Mouse (Mus musculus) hindbrain, embryonic 11.5 days (tissue): ENCODE measurements at regions not wholly inside any gene's neighbourhood (a gene's known extent, or its start where the extent isn't known, plus 50 kb on each side); places are given as distances from the start of the nearest gene placed in this dataset.
A peak's percentile ranks its signal among the peaks of the same experiment; 100 is the strongest.

ENCODE experiments used
- ATAC-seq: fragments of 200-750 bp; cut with Nextera tagmentation; 2 replicates; pipeline ENCODE4 v1.8.0; 2017; ENCODE audit warnings: mild to moderate bottlenecking, moderate TSS enrichment, moderate library complexity; ENCODE audit not compliant: low FRiP score
- DNase-seq: peaks from one replicate; pipeline ENCODE4 v3.0.0-alpha.2; 2015; ENCODE audit warnings: low spot score
- H3K27ac ChIP-seq: fragments of 300-500 bp; sonication (generic); 2 replicates; pipeline ENCODE4 v1.5.1; 2014; ENCODE audit warnings: mild to moderate bottlenecking, low read depth, low read length
- H3K27me3 ChIP-seq: fragments of 300-500 bp; sonication (generic); 2 replicates; pipeline ENCODE4 v1.6.1; 2014; ENCODE audit warnings: mild to moderate bottlenecking, low read length, moderate library complexity, mixed read lengths; ENCODE audit not compliant: control insufficient read depth, insufficient read depth
- H3K36me3 ChIP-seq: fragments of 300-500 bp; sonication (generic); 2 replicates; pipeline ENCODE4 v1.6.1; 2014; ENCODE audit warnings: mild to moderate bottlenecking, low read length, moderate library complexity, mixed read lengths; ENCODE audit not compliant: control insufficient read depth, insufficient read depth
- H3K4me1 ChIP-seq: fragments of 300-500 bp; sonication (generic); replicated peaks from 2 replicates; pipeline ENCODE4 v1.6.1; 2014; ENCODE audit warnings: low read length, mixed read lengths; ENCODE audit not compliant: control insufficient read depth, insufficient read depth
- H3K4me2 ChIP-seq: fragments of 300-500 bp; sonication (generic); replicated peaks from 2 replicates; pipeline ENCODE4 v1.6.1; 2014; ENCODE audit warnings: mild to moderate bottlenecking, low read depth, low read length
- H3K4me3 ChIP-seq: fragments of 300-500 bp; sonication (generic); 2 replicates; pipeline ENCODE4 v1.5.1; 2014; ENCODE audit warnings: low read depth, low read length
- H3K9ac ChIP-seq: fragments of 300-500 bp; sonication (generic); 2 replicates; pipeline ENCODE4 v1.6.1; 2014; ENCODE audit warnings: low read depth, low read length
- H3K9me3 ChIP-seq: fragments of 300-500 bp; sonication (generic); 2 replicates; pipeline ENCODE4 v1.6.1; 2016; ENCODE audit warnings: low read length; ENCODE audit not compliant: control insufficient read depth
- WGBS: fragments of 180-500 bp; shearing (Covaris S2); extraction: QIAGEN DNeasy Blood & Tissue Kit; methylation state at CpG from one replicate; pipeline ENCODE4 v1.1.7; 2014; 5-methylcytosine and 5-hydroxymethylcytosine counted together

DNA sequence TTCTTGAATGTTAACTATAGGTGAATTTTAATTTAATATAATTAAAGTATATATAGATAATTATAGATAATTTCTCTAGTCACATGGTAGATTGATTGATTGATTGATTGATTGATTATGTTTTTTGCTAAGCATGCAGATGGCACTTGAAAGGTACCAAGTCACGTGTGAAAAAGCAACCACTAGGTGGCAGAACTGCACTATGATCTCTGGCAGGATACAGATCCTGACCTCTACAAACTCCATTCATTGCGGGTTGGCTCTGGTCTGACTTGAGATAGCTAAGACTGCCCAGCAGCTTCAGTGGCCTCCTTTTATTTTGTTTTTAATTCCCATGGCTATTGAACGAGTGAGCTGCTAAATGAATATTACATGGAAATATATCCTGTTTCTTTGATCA lies 229.7 kb upstream of the Grm3 start:
- no peak overlapping the region for H3K4me3 ChIP-seq
- no peak overlapping the region for H3K9ac ChIP-seq
- no peak overlapping the region for H3K27ac ChIP-seq
- no peaks in the 10 kb centered on the region for H3K27me3 ChIP-seq
- H3K4me1 ChIP-seq, result no peaks in the 10 kb centered on the region
- H3K4me2 ChIP-seq, result no peak overlapping the region
- no peaks in the 10 kb centered on the region for H3K36me3 ChIP-seq
- DNase-seq, result peak; percentile 60
- ATAC-seq, result peak; percentile 87
- 22% methylated on average over 3 of the region's 3 CpGs for WGBS
- H3K9me3 ChIP-seq, result no peaks in the 10 kb centered on the region

- H3K27me3 ChIP-seq, result no peaks in the 10 kb centered on the region
- DNase-seq (no peak), ATAC-seq (no peak)
- H3K36me3 ChIP-seq, result no peaks in the 10 kb centered on the region
- H3K27ac ChIP-seq, result no peak overlapping the region
- H3K9ac ChIP-seq, result no peak overlapping the region
- H3K4me3 ChIP-seq, result no peak overlapping the region
- 76% methylated on average over 2 of the region's 2 CpGs for WGBS
- no peak overlapping the region for H3K4me2 ChIP-seq
- no peaks in the 10 kb centered on the region for H3K9me3 ChIP-seq
- no peaks in the 10 kb centered on the region for H3K4me1 ChIP-seq
These were observed 213.8 kb upstream of the Grm3 start for GRCm38 (mm10) chr5:9938746-9939145.

DNA sequence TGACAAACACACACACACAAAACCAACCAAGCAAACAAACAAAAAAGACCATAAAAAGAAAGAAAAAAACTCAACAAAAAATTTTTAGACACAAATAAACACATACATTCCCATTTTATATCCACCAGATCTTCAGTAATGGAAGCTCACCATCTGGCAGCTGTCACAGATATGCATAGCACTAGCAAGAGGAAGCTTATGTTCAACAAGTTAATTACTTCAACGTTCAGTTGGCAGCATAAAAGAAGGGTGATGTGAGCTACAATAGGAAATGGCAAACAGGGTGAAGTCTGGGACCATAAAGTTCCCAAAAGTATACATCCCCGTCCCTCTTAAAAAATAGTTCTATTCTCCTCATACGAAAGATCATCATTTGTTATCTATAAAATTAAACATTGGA lies 188.0 kb upstream of the Grm3 start:
- ATAC-seq, result no peak
- Histone ChIP-seq H3K9me3 (no peaks in the 10 kb centered on the region), H3K27ac (no peak overlapping the region), H3K36me3 (no peaks in the 10 kb centered on the region), H3K4me2 (no peak overlapping the region), H3K4me3 (no peak overlapping the region), H3K4me1 (no peaks in the 10 kb centered on the region), H3K9ac (no peak overlapping the region), H3K27me3 (no peaks in the 10 kb centered on the region)
- WGBS, result 77% methylated on average over 3 of the region's 3 CpGs
- DNase-seq, result no peak

- DNase-seq, result no peak
- Histone ChIP-seq H3K27me3 (no peaks in the 10 kb centered on the region), H3K4me3 (no peak overlapping the region), H3K9me3 (no peaks in the 10 kb centered on the region), H3K36me3 (no peaks in the 10 kb centered on the region), H3K9ac (no peak overlapping the region), H3K4me2 (no peak overlapping the region), H3K27ac (no peak overlapping the region), H3K4me1 (no peaks in the 10 kb centered on the region)
- 92% methylated on average over 1 of the region's 1 CpGs for WGBS
- ATAC-seq, result no peak
These were observed 186.8 kb upstream of the Grm3 start for GRCm38 (mm10) chr5:9911783-9912182.

GRCm38 (mm10) chr5:9911089-9911473 lies 186.1 kb upstream of the Grm3 start:
- no peak overlapping the region for H3K4me3 ChIP-seq
- H3K27ac ChIP-seq, result no peak overlapping the region
- H3K9me3 ChIP-seq, result no peaks in the 10 kb centered on the region
- H3K9ac ChIP-seq, result no peak overlapping the region
- H3K4me2 ChIP-seq, result no peak overlapping the region
- H3K36me3 ChIP-seq, result no peaks in the 10 kb centered on the region
- H3K4me1 ChIP-seq, result no peaks in the 10 kb centered on the region
- ATAC-seq (peak; percentile 48), DNase-seq (no peak)
- no peaks in the 10 kb centered on the region for H3K27me3 ChIP-seq

- WGBS, result 74% methylated on average over 1 of the region's 1 CpGs
- no peaks in the 10 kb centered on the region for H3K4me1 ChIP-seq
- no peak overlapping the region for H3K4me2 ChIP-seq
- H3K27ac ChIP-seq, result no peak overlapping the region
- ATAC-seq, result peak; percentile 70
- no peaks in the 10 kb centered on the region for H3K9me3 ChIP-seq
- no peak overlapping the region for H3K4me3 ChIP-seq
- H3K27me3 ChIP-seq, result no peaks in the 10 kb centered on the region
- no peaks in the 10 kb centered on the region for H3K36me3 ChIP-seq
- DNase-seq, result no peak
- no peak overlapping the region for H3K9ac ChIP-seq
These were observed 185.6 kb upstream of the Grm3 start for GRCm38 (mm10) chr5:9910452-9911088.

DNA sequence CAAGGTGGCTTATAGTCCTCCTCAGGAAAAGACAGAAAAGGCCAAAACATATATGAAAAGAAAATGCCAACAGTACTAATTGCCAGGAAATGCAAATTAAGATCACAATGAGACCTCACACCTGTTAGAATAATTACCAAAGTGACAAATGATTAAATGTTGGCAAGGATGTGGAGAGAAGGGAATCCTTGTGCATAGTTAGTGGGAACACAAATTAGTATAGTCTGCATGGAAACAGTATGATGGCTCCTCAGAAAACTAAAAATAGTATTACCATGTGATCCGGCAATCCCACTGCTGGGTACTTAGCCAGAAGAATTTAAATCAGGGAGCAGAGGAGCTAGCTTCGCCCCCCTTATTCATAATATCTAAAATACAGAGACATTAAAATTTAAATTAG lies 170.3 kb upstream of the Grm3 start:
- WGBS, result 91% methylated on average over 2 of the region's 2 CpGs
- H3K4me1 ChIP-seq, result no peaks in the 10 kb centered on the region
- no peaks in the 10 kb centered on the region for H3K27me3 ChIP-seq
- DNase-seq (no peak), ATAC-seq (no peak)
- no peaks in the 10 kb centered on the region for H3K36me3 ChIP-seq
- H3K4me3 ChIP-seq, result no peak overlapping the region
- no peak overlapping the region for H3K9ac ChIP-seq
- no peak overlapping the region for H3K27ac ChIP-seq
- no peak overlapping the region for H3K4me2 ChIP-seq
- no peaks in the 10 kb centered on the region for H3K9me3 ChIP-seq

DNA sequence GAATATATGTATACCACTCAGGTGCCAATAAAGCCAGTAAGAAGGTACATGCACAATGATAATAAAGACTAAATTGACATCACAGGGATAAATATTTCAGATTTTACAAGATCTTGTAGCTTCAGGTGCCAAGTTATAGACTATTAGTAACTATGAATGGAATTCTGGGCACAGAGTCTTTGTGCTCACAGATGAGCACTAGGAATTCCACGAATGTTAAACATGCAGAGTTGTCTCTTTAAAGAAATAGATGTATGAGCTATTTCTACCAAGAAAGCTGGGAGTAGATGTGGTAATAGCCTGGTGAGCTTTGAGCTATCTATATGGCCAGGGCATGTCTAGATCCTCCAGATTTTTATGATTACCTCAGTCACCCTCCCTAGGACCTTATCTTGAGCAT lies 153.1 kb upstream of the Grm3 start:
- Histone ChIP-seq H3K4me3 (no peak overlapping the region), H3K9ac (no peak overlapping the region), H3K27ac (no peak overlapping the region), H3K9me3 (no peaks in the 10 kb centered on the region), H3K4me1 (no peaks in the 10 kb centered on the region), H3K27me3 (no peaks in the 10 kb centered on the region), H3K4me2 (no peak overlapping the region), H3K36me3 (no peaks in the 10 kb centered on the region)
- WGBS, result 71% methylated on average over 1 of the region's 1 CpGs
- ATAC-seq, result no peak
- DNase-seq, result no peak

- ATAC-seq (no peak), DNase-seq (no peak)
- Histone ChIP-seq H3K9me3 (no peaks in the 10 kb centered on the region), H3K4me2 (no peak overlapping the region), H3K9ac (no peak overlapping the region), H3K4me1 (no peaks in the 10 kb centered on the region), H3K27me3 (no peaks in the 10 kb centered on the region), H3K36me3 (no peaks in the 10 kb centered on the region), H3K27ac (no peak overlapping the region), H3K4me3 (no peak overlapping the region)
- WGBS, result 83% methylated on average over 4 of the region's 4 CpGs
These were observed 144.1 kb upstream of the Grm3 start for GRCm38 (mm10) chr5:9869091-9869490.
